Mouse (Mus musculus) heart, adult 2 months (tissue): Measurements from ENCODE around the gene Fbxo4.

Experiments used
- CTCF ChIP-seq: fragments of 200-600 bp; IDR thresholded peaks from 2 replicates; pipeline ENCODE4 v1.8.1; 2022; ENCODE audit warnings: antibody characterized with exemption, mild to moderate bottlenecking, moderate library complexity
- POLR2A ChIP-seq: fragments of 200-500 bp; IDR thresholded peaks from 2 replicates; pipeline ENCODE4 v1.6.1; 2011; ENCODE audit warnings: mild to moderate bottlenecking, low read depth, low read length, control low read depth; ENCODE audit not compliant: insufficient read depth

DNA sequence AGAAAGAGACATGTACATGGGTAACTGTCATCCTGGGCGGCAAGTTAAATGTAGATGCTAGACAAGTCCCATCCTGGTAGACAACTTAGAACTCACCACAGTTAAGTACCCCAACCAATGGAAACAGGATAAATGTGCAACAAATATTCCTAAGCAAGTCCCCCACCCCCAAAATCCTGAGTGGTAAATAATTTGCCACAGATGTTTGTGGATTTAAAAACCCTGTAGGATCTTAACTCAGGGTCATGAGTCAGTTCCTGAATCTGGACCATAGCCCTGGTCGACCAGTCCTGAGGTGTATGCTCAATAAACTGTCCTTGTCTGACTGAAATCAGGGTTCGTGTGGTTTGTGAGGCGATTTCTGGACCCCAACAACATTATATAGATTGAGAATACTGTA is 45.9 kb downstream of the Fbxo4 start:
- TF ChIP-seq POLR2A (no peak), CTCF (no peak)
